Mouse (Mus musculus): ENCODE results near the gene Rhog.

DNA sequence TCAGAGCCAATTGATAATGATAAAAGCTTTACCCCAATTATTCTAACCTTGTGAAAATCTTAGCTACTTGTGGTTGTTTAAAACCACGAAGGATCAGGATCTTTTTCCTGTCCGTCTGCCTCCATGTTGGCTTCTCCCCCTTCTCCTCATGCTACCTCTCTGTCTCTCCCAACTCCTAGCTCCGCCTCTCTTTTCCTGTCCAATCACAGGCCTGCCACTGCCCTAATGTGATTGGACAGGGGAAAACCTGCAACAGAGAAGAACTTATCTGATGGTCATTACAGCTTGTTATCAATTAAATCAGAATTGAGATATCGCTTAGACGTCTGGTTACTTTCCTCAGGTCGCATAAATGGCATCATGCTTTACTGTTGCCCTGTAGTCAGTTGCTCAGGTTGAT is 33.6 kb upstream of the Rhog start:
- TF ChIP-seq CTCF (IDR thresholded peaks at IDR 0.05; ENCODE audit: extremely low read depth, insufficient read depth, insufficient read length, insufficient replicate concordance) (no peak), POLR2A (IDR thresholded peaks at IDR 0.05; ENCODE audit: low read depth, low read length) (no peak)
